Mouse (Mus musculus): ENCODE results near the gene Fam161a.

The Fam161a gene

DNA sequence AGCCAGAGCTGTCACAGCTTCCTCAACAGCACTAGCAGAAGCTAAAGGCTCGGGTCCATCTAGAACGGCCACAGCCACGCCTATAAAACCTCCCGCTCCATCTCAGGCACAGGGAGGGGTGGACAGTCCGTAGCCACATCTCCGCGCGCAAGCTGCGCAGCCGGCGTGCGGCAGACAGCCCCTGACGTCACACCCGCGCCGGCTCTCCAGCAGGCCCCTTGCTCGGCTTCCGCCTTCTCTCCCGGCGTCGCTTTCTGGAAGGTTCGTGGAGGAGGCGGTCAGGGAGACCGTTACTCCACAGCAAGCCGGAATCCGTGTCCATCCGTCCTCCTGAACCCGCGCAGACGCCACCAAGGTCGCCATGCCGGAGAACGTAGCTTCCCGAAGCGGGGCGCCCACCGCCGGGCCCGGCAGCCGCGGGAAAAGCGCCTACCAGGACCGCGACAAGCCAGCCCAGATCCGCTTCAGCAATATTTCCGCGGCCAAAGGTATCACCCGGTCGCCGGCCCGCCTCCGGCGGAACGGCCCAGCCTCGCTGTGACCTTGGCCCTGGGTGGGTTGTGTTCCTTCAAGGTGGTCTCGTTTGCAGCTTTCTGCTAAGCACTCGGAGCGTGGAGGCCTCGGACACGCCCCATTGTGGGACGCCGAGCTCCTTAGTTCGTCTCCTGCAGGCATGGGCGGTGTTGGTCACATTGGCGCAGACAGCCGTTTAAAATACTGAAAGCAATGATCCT, 16.8 kb upstream of the Fam161a start, which contains the start of gene Cct4:
Cct4 (plus strand) TSS at position 127 of the 734 bp plus-strand sequence.
- peak; percentile 88 for DNase-seq (ENCODE audit: low read depth)

DNA sequence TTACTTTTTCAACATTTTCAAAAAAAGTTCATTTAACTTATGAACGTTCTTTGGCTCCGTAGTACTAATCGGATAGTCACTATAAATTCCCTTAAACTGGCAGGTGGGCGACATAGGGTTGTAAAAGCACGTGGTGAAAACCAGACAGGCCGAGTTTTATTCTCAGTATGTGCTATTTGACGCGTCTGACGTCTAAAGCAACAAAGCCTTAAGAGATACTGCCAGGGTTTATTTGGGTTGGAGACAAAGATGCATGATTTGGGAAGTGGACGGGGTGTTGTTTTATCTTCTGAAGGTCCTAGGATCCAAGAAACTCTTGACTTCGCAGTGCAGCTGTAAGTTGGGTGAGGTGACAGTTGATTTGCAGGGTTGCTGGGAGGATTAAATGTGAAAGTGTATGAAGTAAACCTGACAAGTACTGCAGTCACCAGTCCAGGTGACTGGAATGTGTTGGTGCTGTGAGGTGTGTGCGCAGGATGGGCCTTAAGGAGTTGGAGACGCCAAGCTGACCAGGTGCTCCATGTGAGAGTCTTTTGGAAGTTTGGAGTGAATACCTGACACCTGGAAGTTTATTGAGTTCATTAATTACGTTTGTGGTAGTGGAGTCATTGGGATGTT, 16.0 kb upstream of the Fam161a start:
- no peak for DNase-seq (ENCODE audit: low read depth)

DNA sequence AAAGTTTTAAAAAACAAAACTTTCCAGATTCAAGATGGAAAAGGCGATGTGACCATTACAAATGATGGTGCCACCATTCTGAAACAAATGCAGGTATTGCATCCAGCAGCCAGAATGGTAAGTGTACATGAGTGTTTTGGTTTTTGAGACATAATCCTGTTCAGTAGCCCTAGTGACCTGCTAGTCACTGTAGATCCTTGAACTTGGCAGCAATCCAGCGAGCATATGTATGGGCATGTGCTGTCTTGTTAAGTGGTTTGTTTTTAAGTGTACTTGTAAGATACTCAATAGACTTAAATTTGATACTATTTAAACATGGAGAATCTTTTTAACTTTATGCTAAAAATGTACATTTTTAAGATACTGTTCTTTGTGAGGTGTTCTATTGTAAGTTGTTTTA, 13.1 kb upstream of the Fam161a start:
- DNase-seq (ENCODE audit: low read depth), result no peak

DNA sequence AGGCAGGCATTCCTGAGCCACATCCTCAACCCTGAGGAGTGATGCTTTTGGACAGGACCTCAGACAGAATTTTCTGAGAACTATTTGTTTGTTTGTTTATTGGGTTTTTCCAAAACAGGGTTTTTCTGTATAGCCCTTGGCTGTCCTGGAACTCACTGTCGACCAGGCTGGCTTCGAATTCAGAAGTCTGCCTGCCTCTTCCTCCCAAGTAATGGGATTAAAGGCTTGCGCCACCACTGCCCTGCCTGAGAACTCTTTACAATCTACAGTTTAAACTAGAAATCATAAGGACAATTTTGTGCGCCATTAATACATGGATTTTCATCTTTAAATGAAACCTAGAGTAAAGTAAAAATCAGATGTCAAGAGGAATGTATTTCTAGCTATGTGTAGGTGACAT, 11.9 kb upstream of the Fam161a start:
- DNase-seq (ENCODE audit: low read depth), result no peak

DNA sequence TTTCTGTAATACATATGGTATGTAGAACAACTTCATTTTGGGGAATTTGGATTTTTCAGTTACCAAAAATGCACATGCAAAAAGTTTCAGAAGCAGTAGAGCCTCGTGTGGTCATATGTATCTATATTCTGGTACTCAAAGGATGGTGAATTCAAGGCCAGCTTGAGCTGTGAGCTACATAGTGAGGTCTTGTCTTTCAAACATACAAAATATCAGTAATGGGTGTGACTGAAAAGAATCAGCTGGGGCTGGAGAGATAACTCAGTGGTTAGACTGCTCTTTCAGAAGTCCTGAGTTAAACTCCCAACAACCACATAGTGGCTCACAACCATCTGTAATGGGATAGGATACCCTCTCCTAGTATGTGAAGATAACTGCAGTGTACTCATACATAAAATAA, 9.0 kb upstream of the Fam161a start:
- no peak for DNase-seq (ENCODE audit: low read depth)

DNA sequence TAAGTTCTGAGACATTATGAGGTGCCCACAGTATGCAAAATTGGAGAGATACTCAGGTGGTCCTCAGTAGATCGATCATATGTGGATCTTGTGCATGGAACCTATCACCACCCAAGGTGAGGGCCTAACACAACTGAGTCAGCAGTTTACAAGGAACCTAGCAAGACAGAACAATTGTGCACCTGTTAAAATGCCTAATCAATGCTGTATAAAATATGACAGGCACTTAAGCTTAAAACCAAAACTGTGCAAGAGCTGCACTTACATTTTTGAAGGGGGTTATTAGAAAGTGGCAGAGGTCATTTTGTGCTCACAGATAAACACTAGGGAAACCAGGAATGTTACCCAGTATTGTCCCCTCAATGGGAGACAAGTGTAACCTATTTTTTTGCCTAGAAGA, 2.1 kb upstream of the Fam161a start:
- no peak for DNase-seq (ENCODE audit: low read depth)

DNA sequence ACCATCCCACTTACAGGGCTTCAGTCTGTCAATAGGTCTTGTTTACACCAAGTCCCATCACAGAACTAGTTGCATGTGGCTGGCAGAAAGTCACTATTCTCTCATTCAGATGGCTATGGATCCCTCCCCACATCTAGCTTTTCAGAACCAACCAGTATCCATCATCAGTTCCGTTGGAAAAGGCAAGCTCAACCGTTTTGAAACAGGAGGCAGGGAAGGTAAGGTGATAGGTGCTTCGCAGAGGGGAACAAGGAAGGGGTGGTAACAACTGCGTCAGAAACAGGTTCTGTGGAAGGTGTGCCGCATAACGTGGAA, 208 bp upstream of the Fam161a start:
- no peak for DNase-seq (ENCODE audit: low read depth)

DNA sequence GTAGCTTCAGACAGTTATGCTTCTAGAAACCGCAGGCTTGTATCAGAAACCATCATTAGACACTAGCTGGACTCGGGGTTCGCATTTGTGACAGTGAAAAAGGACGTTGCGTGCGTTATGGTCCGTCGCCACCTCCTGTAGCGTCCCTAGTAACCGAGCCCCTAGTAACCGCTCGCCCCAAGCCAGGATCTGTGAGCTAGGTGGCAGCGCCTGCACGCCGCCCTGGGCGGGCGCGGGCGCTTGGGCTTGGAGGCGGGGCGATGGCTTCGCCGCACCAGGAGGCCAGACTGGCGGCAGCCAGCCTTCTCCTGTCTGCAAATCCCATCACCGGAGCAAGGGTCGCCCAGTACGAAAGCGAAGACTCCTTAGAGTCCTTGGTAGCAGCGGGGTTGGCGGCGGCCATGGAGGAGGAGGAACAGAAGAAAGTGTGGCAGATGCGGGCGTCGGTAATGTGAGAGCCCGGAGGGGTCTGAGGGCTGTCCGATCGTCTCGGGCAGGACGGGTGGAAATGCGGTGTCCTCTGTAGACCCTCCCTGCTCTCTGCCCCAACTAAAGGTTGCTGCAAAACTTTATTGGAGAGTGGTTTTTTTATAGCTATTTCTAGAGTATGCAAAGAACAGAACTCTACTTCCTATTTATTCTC, 971 bp downstream of the Fam161a start:
- DNase-seq (ENCODE audit: low read depth), result peak; percentile 79

DNA sequence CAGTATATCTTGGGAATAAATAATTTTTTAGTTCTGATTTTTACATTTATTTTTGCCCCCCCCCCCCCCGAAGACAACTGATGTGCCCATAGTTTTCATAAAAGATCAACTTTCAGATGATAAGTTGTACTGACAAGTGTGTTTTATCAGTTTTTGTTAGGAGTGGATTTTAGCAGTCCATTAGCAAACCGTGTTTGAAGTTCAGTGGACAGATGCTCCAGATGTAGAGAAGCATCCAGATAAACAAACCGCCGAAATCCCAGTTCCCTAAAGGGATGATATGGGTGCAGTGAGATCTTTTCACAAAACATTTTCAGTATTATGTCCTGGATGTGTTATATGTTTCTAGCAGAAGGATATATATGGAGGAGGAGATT, 1.5 kb downstream of the Fam161a start:
- no peak for DNase-seq (ENCODE audit: low read depth)

DNA sequence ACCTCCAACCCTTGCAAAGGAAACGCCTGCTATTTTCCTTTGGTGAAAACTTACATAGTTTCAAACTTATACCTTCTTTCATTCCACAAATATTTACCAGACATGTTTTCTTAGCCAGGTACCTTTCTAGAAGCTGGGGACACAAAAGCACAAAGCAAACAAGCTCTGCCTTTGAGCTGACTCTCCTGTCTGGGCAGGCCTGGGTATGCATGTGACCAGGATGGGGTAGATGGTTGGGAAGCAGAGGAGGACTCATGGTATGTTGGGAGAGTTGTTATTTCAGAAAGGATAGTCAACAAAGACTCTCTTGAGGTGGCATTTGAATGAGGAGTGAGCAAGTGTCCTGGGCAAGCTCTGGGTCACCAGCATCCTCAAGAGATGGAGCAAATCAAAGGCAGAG, 5.8 kb downstream of the Fam161a start:
- no peak for DNase-seq (ENCODE audit: low read depth)

DNA sequence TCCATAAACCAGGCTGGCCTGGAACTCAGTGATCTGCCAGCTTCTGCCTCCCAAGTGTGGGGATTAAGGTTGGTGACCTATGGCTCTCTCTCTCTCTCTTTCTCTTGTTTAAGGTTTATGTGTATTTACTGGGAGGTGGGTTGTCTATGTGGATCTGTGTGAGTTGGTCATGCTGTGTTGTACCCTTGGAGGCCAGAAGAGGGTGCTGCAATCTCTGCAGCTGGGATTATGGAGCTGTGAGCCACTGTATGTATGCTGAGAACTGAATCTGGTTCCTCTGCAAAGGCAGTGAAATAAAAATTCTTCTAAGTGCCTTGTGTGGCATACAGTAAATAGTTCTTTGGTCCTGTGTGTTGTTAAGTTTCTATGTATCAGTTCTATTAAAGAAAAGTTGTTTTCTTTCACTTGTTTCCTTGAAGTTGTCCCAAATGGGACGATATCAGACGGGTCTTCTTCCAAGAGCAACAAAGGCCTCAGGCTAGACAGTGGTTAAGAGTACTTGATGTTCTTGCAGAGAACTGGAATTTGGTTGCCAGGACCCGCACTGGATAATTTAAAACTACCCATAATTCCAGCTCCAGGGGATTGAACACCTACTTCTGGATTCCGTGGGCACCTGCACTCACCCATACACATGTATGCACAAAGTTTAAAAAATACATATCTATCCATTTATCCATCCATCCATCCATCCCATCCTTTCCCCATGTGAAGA, 6.4 kb downstream of the Fam161a start:
- peak; percentile 40 for DNase-seq (ENCODE audit: low read depth)

DNA sequence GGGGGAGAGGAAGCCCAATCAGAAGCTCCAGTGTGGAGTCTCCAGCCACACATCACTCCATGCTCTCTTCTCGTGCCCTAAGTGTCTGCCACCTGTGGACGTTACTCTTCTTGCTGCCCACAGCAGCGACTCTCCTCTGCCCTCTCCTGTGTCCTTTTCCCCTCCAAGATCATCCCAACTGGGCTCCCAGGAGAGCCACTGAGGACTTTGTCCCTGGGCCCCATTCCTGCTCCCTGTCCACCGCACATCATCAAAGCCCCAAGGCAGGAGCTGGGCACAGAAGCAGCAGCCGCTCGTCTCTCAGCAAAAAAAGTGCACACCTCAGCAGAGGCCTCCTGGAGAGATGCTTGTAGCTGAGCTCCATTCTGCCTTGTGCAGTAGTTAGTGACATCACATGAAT, 7.7 kb downstream of the Fam161a start:
- DNase-seq (ENCODE audit: low read depth), result no peak

DNA sequence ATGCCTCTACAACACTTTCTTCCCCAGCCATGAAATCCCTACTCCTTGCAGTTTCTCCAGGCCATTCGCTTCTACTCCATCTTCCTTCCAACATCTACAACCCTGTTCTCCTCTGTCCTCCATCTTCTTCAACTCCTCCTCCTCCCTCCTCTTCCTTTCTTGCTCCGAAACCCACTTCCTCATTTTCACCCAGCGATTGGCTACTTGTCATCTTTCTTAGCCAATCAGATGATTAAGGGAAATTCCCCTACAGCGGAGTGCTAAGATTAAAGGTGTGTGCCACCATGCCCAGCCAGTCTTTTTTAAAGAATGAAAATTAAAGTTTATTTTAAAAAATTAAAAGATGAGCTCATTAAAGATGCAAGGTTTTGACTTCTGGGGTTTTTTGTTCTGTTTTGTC, 10.6 kb downstream of the Fam161a start:
- DNase-seq (ENCODE audit: low read depth), result no peak

DNA sequence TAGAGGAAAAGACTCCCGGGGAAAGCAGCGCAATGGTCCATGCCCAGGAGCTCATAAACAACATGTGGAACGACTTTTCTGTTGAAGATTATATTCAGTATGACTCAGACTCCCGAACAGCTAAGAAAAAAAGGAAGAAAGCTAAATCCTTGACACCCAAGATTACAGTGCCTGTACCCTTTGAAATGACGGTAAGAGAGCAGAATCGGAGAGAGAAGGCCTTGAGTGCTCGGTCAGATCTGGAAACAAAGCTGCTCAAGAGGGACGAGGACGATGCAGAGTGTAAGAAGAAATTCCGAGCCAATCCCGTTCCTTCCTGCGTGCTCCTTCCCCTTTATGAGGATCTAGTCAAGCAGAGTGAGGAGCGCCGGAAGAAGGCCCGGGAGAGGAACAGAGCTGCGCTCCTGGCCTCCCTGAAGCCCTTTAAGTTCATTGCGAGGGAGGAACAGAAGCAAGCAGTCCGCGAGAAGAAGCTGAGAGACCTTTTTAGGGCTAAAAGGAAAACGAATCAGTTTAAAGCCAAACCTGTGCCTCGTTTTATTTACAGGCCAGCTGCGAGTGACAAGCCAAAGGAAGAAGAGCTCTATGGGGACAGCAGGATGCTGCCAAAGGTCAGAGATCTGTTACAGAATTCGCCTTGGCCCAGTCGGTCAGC, 12.9 kb downstream of the Fam161a start:
- DNase-seq (ENCODE audit: low read depth), result no peak

DNA sequence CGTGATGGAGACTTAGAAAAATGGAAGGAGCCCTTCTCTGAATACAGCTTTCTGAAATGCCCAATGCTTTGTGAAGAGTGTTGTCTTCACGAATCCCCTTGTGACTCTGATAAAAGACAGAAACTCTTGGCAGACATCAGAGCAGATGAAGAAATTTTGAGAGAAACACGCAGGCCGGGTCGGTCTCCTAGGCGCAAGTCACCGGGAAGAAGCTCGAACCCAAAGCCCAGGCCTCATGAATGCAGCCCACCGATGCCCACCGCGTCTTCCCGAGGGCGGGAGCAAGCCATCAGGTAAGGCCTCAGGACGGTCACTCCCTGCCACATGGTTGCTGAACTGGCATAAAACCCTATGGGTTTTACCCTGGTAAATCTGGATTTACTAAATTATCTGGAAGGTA, 13.5 kb downstream of the Fam161a start:
- no peak for DNase-seq (ENCODE audit: low read depth)

DNA sequence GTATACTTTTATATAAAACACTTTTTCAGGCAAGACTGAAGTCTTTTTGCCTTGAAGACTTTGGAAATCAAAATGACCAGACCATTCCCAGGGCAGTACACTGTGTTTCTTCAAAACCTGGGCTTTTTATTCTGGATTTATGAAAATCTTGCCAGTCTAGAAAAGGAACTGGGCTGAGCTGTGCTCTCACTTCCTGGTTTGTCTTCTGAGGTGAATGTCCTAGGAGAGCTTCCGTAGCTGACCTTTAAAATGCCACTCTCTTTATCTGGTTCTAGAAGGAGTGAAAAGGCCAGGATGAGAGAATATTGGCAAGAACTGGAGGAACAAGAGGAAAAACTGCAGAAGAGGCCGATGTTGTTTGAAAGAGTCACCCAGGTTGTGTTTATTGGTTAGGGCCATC, 15.8 kb downstream of the Fam161a start:
- no peak for DNase-seq (ENCODE audit: low read depth)

DNA sequence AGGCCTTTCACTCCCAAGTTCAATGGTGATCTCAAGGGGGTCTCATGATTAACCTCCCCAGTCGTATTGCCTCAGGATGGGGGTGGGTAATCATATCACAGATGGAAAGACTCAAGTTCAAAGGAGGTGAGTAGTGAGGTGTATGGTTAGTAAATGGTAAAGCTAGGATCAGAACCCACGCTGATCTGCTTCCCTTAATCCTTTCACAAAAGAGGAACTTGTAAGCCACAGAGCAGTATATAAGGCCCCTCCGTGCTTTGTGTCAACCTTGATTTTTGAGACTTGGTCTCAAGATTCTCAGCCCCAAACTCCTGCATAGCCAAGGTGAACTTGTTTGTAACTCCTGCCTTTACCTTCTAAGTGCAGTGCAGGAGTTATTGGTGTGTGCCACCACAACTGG, 16.8 kb downstream of the Fam161a start:
- no peak for DNase-seq (ENCODE audit: low read depth)

DNA sequence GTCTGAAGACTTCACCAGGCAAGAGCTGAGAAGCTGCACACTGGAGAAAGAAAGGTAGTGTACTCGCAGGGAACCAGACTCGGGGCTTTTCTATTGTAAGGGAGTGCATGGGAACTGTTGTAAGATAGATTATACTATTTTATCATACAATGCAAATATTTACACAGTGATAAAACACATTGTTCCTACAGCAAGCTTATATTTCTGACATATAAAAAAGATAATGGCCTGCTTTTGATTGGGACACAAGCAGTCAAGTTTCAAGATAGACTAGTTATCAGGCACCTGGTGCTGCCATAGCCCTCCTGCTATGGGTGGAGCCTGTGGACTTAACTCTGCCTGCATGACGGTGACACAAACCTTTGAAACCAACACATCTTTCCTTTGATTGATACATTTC, 21.6 kb downstream of the Fam161a start:
- DNase-seq (ENCODE audit: low read depth), result no peak

DNA sequence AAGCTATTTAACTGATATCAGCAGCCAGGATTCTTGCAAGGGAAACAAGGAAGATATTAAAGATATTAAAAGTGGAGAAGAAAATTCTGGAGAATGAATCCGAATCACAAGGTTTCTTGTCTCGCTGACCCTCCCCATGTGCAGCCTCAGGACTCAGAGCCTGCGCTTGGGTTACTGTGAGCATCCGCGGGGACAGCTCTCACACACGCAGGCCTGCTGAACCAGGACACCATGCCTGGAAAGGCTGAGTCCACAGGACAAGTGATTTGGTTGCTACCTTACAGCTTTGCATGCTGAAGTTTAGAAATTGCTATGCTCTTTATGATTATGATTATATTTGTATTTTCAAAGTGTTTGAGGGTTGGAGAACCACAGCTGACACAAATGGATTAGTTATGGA, 22.1 kb downstream of the Fam161a start:
- DNase-seq (ENCODE audit: low read depth), result no peak

DNA sequence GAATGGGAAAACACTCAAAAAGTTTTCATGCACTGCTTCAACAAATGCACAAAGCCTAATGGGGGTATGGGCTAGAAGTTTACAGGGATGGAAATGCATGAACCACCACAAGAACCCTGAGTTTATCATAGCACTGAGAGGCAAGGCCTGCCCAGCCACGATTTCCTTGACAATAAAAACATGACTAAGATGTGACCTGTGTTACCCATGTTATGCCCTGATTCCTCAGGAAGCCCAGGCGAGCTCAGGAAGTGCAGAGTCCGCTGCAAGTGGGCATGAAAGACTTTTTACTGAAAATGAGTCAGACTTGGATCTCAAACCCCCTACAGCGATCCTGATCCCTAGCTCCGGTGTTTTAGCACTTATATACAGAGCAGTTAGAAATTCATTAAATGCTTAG, 39.9 kb downstream of the Fam161a start:
- no peak for DNase-seq (ENCODE audit: low read depth)

DNA sequence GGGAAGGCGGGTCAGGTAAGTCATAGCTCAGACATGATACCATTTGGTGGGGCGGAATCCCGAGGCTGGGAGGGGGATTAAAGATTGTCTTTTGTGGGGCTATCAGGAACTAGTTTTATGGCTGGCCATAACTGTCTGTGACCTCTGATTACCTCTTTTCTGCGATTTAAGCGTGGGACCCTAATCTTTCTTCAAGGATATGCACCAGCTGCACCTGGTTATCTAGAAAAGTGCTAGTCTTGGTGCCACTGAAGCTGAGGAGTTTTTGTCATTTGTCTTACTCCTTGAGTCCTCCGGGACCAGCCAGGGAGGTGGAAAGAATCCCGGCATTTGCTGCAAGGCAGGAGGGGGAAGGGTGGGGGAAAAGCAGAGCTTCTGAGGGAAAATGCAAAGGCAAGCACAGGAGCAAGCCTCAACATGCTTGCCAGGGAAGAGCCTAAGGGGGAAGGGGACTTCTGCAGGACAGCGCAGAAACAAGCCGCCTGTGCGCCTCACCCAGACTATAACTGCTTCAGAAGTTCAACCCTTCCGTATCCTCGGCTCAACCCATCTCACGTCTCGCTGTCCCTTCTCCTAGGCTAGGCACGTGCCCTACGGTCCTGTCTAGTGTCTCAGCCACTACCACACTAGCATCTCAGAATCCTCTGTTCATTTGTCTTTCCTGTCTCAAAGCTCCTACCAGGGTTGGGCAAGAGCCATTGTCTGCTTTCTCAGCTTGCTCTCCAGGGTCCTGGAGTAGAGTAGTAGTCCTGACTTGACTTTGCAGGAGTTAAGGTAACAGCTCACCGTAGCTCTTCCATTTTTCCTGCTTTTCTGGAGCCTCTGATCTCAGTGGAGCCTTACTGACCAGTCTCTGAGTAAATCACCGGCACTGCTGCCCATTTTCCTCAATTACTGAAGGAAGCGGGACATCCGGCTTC, 40.6 kb downstream of the Fam161a start:
- no peak for DNase-seq (ENCODE audit: low read depth)

DNA sequence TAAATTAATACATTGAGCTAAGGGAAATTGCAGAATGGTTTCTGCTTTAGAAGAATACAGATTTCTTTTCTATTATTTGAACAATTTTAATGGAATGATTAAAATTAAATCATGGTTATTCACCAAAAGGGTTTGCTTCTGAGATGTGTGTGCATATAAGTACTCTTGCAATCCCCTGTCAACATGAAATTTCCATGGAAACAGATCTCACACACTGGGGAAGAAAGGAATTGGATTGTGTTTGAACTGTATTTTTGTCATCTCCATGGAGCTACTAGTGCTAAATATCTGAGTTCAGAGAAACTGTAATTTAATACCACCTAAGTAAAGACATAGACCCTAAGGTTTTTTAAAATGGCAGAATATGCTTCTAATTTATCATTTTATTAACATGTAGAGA, 42.3 kb downstream of the Fam161a start:
- no peak for DNase-seq (ENCODE audit: low read depth)
